Mouse (Mus musculus): ENCODE measurements at regions not wholly inside any gene's neighbourhood (a gene's known extent, or its start where the extent isn't known, plus 50 kb on each side); places are given as distances from the start of the nearest gene placed in this dataset.
A peak's percentile ranks its signal among the peaks of the same experiment; 100 is the strongest.
"Not testable (repeated sequence)": the region's sequence is repeated elsewhere in the genome, so short reads cannot be mapped to it uniquely, and the experiment has no call there.

DNA sequence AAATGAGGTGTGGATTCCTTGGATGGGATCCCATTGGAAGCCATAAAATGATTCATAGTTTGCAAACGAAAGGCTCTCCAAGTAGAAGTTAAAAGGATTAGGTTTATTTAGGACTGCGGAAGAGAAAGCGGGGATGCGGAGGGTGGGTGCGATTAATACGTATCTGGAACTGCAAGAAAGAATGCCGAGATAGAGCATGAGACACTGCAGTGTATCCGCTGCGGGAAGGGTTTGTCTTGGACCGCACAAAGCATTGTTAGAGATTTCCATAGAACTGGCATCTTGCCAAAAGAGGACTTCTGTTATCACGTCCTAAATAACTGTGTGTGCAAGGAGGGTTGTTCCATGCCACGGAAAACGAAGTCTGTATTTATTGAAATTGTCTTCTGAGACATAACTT lies 341.4 kb upstream of the Hand2 start:
- peak; percentile 35 for DNase-seq (ENCODE audit: low spot score)
- TF ChIP-seq CTCF (IDR thresholded peaks at IDR 0.05; ENCODE audit: low read depth) = no peak
- no peak for TF ChIP-seq EP300 (IDR thresholded peaks at IDR 0.05; ENCODE audit: low read depth)
- Histone ChIP-seq H3K4me3 (ENCODE audit: low read depth, low read length) (peak overlapping the region; percentile 28), H3K27ac (ENCODE audit: low read depth) (no peak overlapping the region), H3K27me3 (ENCODE audit: control insufficient read depth, insufficient read depth, low read length) (no peaks in the 10 kb centered on the region), H3K4me2 (ENCODE audit: low read depth, low read length) (peak overlapping the region; percentile 53), H3K9ac (replicated peaks; ENCODE audit: low read depth, low read length) (no peak overlapping the region), H3K9me3 (replicated peaks; ENCODE audit: control insufficient read depth, low read length) (no peaks in the 10 kb centered on the region), H3K4me1 (ENCODE audit: control insufficient read depth, insufficient read depth) (peaks cover 11% of the 10 kb centered on the region), H3K36me3 (replicated peaks; ENCODE audit: control insufficient read depth, insufficient read depth, low read length) (no peaks in the 10 kb centered on the region)
- peak; percentile 44; the same call in 1 of the 2 replicates for ATAC-seq (ENCODE audit: insufficient read depth, low read depth)
- 32% methylated on average over 13 of the region's 13 CpGs for WGBS

DNA sequence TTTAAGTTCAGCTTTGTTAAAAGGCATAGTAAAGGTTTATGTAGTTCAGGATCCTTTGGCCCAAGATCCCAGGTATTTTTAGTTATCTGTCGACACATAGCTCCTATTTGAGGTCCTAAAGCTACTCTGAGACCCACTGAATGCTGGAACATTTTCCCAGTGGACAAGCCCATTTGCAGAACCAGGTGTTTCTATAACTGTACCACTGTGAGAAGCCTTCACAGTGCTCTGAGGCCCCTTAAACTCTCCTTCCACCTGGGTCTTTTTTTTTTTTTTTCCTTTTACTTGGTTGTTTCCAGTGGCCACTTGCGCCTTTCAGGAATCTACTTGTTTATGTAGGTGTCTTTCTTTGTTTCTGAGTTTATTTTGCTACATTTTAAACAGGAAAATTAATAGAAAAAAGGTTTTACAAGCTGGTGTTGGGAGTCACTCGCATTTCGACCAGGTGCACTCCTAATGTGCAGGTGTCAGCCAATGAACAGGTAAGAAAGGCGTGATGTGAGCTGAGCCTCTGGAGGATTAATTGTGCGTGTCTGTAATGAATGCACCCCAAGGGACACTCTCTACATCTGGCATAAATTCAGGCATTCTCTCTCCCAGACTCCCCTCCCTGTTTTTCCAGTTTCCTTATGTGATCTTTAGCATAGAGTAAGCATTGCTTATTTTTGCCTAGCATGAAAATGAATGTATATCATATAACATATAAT lies 310.3 kb upstream of the Hand2 start:
- no peak overlapping the region for H3K27ac ChIP-seq (ENCODE audit: low read depth)
- no peaks in the 10 kb centered on the region for H3K9me3 ChIP-seq (replicated peaks; ENCODE audit: control insufficient read depth, low read length)
- TF ChIP-seq EP300 (IDR thresholded peaks at IDR 0.05; ENCODE audit: low read depth) (no peak), CTCF (IDR thresholded peaks at IDR 0.05; ENCODE audit: low read depth) (no peak)
- no peak overlapping the region for H3K4me2 ChIP-seq (ENCODE audit: low read depth, low read length)
- no peak overlapping the region for H3K9ac ChIP-seq (replicated peaks; ENCODE audit: low read depth, low read length)
- no peak overlapping the region for H3K4me3 ChIP-seq (ENCODE audit: low read depth, low read length)
- ATAC-seq (ENCODE audit: insufficient read depth, low read depth) (no peak), DNase-seq (ENCODE audit: low spot score) (no peak)
- no peaks in the 10 kb centered on the region for H3K4me1 ChIP-seq (ENCODE audit: control insufficient read depth, insufficient read depth)
- no peaks in the 10 kb centered on the region for H3K27me3 ChIP-seq (ENCODE audit: control insufficient read depth, insufficient read depth, low read length)
- WGBS = 77% methylated on average over 6 of the region's 6 CpGs
- H3K36me3 ChIP-seq (replicated peaks; ENCODE audit: control insufficient read depth, insufficient read depth, low read length) = no peaks in the 10 kb centered on the region

DNA sequence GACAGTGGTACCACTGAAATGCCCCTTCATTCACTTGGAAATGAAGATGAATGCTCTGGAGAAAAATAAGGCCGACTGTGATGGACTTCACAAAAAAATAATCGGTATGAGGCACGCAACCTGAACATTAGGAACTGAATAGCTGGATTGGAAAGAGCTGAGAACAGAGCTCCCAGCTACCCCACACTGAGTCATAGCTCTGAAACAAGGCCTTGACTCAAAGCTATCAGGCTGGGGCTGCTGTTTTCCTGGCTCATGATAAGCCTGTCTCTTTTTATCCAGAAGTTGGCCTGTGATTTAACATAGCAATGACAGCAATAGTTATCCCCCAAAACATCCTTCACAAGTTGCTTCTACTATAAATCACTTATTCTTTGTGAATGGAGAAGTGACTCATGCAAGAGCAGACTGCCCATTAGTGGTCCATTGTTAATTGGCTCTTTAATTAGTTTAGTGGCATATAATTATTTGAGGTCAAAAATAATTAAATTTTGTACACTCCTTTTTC lies 306.9 kb upstream of the Hand2 start:
- H3K27me3 ChIP-seq (ENCODE audit: control insufficient read depth, insufficient read depth, low read length) = no peaks in the 10 kb centered on the region
- no peaks in the 10 kb centered on the region for H3K36me3 ChIP-seq (replicated peaks; ENCODE audit: control insufficient read depth, insufficient read depth, low read length)
- no peak overlapping the region for H3K4me2 ChIP-seq (ENCODE audit: low read depth, low read length)
- DNase-seq (ENCODE audit: low spot score) (peak; percentile 71), ATAC-seq (ENCODE audit: insufficient read depth, low read depth) (0 out of 2 replicates have a peak, but pooled peaks have one; percentile 51)
- H3K4me1 ChIP-seq (ENCODE audit: control insufficient read depth, insufficient read depth) = no peaks in the 10 kb centered on the region
- H3K27ac ChIP-seq (ENCODE audit: low read depth) = peak overlapping the region; percentile 34; the same call in 1 of the 2 replicates
- no peaks in the 10 kb centered on the region for H3K9me3 ChIP-seq (replicated peaks; ENCODE audit: control insufficient read depth, low read length)
- no peak for TF ChIP-seq EP300 (IDR thresholded peaks at IDR 0.05; ENCODE audit: low read depth)
- no peak for TF ChIP-seq CTCF (IDR thresholded peaks at IDR 0.05; ENCODE audit: low read depth)
- no peak overlapping the region for H3K4me3 ChIP-seq (ENCODE audit: low read depth, low read length)
- H3K9ac ChIP-seq (replicated peaks; ENCODE audit: low read depth, low read length) = no peak overlapping the region
- 14% methylated on average over 3 of the region's 3 CpGs for WGBS

DNA sequence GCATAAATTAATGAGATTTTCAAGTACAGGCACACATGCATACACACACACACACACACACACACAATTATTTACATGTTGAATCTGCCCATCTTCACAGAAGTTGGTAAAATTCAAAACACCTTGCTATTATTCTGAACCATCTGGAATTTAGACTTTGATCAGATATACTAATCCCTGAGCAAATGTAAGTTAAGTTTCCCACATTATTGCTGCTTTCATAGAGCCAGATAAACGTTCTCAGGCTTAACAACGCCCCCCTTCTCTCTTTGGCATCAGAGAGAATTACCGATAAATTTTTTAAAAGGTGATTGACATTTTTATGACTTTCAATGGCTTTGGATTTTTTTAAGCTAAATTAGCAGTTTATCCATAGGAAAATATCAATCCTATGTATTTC lies 304.5 kb upstream of the Hand2 start:
- WGBS = 72% methylated on average over 3 of the region's 3 CpGs
- Histone ChIP-seq H3K9me3 (replicated peaks; ENCODE audit: control insufficient read depth, low read length) (no peaks in the 10 kb centered on the region), H3K27ac (ENCODE audit: low read depth) (no peak overlapping the region), H3K27me3 (ENCODE audit: control insufficient read depth, insufficient read depth, low read length) (no peaks in the 10 kb centered on the region), H3K4me3 (ENCODE audit: low read depth, low read length) (no peak overlapping the region), H3K36me3 (replicated peaks; ENCODE audit: control insufficient read depth, insufficient read depth, low read length) (no peaks in the 10 kb centered on the region), H3K9ac (replicated peaks; ENCODE audit: low read depth, low read length) (no peak overlapping the region), H3K4me2 (ENCODE audit: low read depth, low read length) (no peak overlapping the region), H3K4me1 (ENCODE audit: control insufficient read depth, insufficient read depth) (no peaks in the 10 kb centered on the region)
- no peak for TF ChIP-seq CTCF (IDR thresholded peaks at IDR 0.05; ENCODE audit: low read depth)
- TF ChIP-seq EP300 (IDR thresholded peaks at IDR 0.05; ENCODE audit: low read depth) = no peak
- DNase-seq (ENCODE audit: low spot score) = no peak
- no peak for ATAC-seq (ENCODE audit: insufficient read depth, low read depth)

DNA sequence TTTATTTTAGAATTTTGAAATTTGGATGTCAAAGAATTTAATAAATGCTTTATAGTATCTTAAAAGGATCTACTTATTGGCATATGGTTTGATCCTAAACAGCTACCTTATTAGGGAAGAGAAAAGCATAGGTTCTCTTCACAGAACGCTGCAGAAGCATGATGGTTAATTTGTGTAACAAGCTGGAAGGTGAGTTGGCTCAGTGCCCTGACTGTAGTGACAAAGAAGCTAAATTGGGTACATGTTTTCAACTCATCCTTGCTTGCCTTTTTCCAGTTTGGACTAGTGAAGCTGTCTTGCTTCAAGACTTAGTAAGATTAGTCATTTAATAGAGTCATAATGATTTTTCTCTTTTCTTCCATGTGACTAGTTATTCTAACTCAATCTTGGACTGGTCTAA lies 292.7 kb upstream of the Hand2 start:
- H3K4me3 ChIP-seq (ENCODE audit: low read depth, low read length); H3K4me1 ChIP-seq (ENCODE audit: control insufficient read depth, insufficient read depth); H3K4me2 ChIP-seq (ENCODE audit: low read depth, low read length); H3K27me3 ChIP-seq (ENCODE audit: control insufficient read depth, insufficient read depth, low read length); H3K9me3 ChIP-seq (replicated peaks; ENCODE audit: control insufficient read depth, low read length); H3K36me3 ChIP-seq (replicated peaks; ENCODE audit: control insufficient read depth, insufficient read depth, low read length); ATAC-seq (ENCODE audit: insufficient read depth, low read depth); DNase-seq (ENCODE audit: low spot score); H3K9ac ChIP-seq (replicated peaks; ENCODE audit: low read depth, low read length); H3K27ac ChIP-seq (ENCODE audit: low read depth): not testable (repeated sequence)
- 70% methylated on average over 1 of the region's 1 CpGs for WGBS

DNA sequence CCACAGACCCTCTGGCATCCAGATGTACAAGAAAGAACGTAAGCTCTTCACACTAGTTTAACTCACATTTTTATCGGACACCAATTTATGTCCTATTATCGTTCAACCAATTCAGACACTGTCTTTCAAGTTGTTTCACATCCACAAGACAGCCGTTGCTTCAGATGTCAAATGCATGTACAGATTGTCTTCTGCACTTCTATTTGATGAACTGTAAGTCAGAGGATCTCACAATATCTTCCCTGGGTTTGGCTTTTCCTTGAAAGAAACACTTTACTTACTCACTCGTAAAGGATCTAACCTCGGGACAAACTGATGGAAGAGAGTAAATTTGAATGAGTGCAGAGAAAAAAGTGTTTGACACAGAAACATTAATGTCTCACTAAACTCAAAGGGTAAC lies 272.3 kb upstream of the Hand2 start:
- no peak overlapping the region for H3K4me2 ChIP-seq (ENCODE audit: low read depth, low read length)
- 86% methylated on average over 6 of the region's 6 CpGs for WGBS
- no peak for ATAC-seq (ENCODE audit: insufficient read depth, low read depth)
- no peak for TF ChIP-seq CTCF (IDR thresholded peaks at IDR 0.05; ENCODE audit: low read depth)
- no peak for TF ChIP-seq EP300 (IDR thresholded peaks at IDR 0.05; ENCODE audit: low read depth)
- H3K36me3 ChIP-seq (replicated peaks; ENCODE audit: control insufficient read depth, insufficient read depth, low read length) = no peaks in the 10 kb centered on the region
- no peaks in the 10 kb centered on the region for H3K4me1 ChIP-seq (ENCODE audit: control insufficient read depth, insufficient read depth)
- no peak for DNase-seq (ENCODE audit: low spot score)
- H3K27me3 ChIP-seq (ENCODE audit: control insufficient read depth, insufficient read depth, low read length) = no peaks in the 10 kb centered on the region
- H3K9ac ChIP-seq (replicated peaks; ENCODE audit: low read depth, low read length) = no peak overlapping the region
- no peak overlapping the region for H3K4me3 ChIP-seq (ENCODE audit: low read depth, low read length)
- H3K27ac ChIP-seq (ENCODE audit: low read depth) = no peak overlapping the region
- H3K9me3 ChIP-seq (replicated peaks; ENCODE audit: control insufficient read depth, low read length) = no peaks in the 10 kb centered on the region

Data from heart, postnatal 0 days (tissue).